Mouse (Mus musculus): ENCODE measurements at regions not wholly inside any gene's neighbourhood (a gene's known extent, or its start where the extent isn't known, plus 50 kb on each side); places are given as distances from the start of the nearest gene placed in this dataset.

DNA sequence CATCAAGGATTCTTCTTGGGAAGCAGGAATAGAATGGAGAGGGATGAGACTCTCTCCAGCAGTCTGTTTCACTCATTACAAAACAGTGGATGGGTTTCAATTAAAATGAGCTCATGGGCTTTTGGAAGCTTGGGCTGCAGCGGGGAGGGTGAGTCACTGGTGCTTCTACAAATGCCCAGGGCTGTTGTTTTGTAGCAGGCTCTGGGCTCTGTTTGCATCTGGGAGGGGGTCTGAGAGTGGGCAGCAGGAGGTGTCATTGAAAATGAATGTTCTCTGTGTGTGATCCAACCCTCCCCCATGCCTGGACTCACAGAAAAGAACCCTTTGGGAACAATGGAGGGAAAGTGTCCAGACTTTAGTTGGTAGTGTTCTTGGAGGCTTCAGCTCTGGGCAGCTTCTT is 67.8 kb upstream of the Cxcr4 start:
- no peak for TF ChIP-seq CTCF (IDR thresholded peaks at IDR 0.05; ENCODE audit: extremely low read depth, insufficient read length, insufficient replicate concordance, low read depth, low read length)
- TF ChIP-seq POLR2A (IDR thresholded peaks at IDR 0.05; ENCODE audit: low read depth, low read length): no peak

All from small intestine, adult 2 months (tissue).